Mouse (Mus musculus) adrenal gland, adult 8-10 months (tissue): ENCODE data around the gene Gm10203. TPM values are rescaled to one million over a fixed set of nuclear protein-coding genes. Genes with fewer than 3 reads are reported as not detected.
"Not testable (repeated sequence)": the region's sequence is repeated elsewhere in the genome, so short reads cannot be mapped to it uniquely, and the experiment has no call there.

Experiments
- DNase-seq: peaks from one replicate; pipeline ENCODE4 v3.0.0; 2022
- total RNA-seq, 4 experiments: library from RNA; stranded (reverse); gene quantifications; 2 replicates each; pipeline ENCODE4 v1.2.4; 2022

Gm10203 gene
- not detected for total RNA-seq

GRCm38 (mm10) chr6:149129870-149130269, at the start of gene Gm10203:
Gm10203 (plus strand) TSS chr6:149130170.
- DNase-seq = not testable (repeated sequence)

GRCm38 (mm10) chr6:149092406-149092805, 37.6 kb upstream of the Gm10203 start:
- DNase-seq = no peak

DNA sequence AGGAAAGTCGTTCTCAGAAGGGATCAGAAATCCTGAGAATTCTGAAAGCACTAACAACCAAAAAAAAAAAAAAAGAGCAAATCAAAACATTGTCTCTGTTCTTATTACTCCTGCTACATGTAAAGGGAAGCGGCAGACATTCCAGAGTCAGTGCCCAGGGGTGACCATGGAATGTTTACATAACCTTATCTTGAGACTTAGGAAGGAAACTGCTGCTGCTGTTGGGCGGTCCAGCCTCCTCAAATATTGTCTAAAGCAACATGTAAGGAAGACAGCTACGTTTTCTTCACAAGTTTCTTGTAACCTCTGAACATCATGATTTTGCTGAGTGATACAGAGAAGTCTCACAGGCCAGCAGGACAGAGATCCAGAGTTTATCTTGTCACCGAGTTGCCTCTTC, 36.5 kb upstream of the Gm10203 start:
- DNase-seq = peak; percentile 21

- no peak for DNase-seq
Measured at GRCm38 (mm10) chr6:149094555-149094954, 35.4 kb upstream of the Gm10203 start.

- DNase-seq = no peak
Measured at GRCm38 (mm10) chr6:149095389-149095788, 34.6 kb upstream of the Gm10203 start.

- DNase-seq = no peak
Measured at GRCm38 (mm10) chr6:149096233-149096632, 33.7 kb upstream of the Gm10203 start.

DNA sequence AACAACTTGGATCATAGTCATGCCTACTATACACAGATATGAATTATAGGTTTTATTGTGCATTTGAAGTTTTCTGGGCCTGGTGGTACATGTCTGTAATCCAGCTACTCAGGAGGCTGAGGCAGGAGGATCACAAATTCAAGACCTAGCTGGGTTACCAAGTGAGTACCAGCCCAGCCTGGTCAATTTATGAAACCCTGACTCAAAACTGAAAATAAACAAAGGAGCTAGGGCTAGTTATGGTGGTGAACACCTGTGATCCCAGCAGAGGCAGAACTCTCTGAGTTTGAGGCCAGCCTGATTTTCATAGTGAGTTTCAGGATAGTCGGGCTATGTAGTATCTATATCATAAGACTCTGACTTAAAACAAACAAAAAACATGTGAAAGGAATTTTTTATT, 32.7 kb upstream of the Gm10203 start:
- no peak for DNase-seq

DNA sequence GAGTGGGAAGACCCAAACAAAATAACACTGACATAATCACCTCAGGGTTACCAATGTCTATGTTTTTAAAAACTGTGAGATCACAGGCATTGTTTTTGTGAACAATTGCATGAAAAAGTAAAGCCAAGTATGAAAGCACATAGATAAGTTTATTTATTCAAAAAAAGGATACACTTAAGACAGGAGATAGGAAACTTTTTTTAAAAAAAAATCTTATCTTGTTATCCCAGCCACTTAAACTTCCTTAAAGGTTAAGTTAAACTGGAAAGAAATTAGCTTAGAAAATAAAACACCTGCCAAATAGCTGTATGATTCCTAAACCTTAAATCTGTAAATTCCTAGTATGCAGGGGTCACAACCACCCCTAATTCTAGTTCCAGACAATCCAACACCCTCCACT, 31.0 kb upstream of the Gm10203 start:
- no peak for DNase-seq

- peak; percentile 50 for DNase-seq
Measured at GRCm38 (mm10) chr6:149100174-149101075, 29.5 kb upstream of the Gm10203 start.

GRCm38 (mm10) chr6:149101076-149101942, 28.7 kb upstream of the Gm10203 start, which contains the start of gene Dennd5b:
Dennd5b (minus strand) TSS chr6:149101680.
- DNase-seq = peak; percentile 67

DNA sequence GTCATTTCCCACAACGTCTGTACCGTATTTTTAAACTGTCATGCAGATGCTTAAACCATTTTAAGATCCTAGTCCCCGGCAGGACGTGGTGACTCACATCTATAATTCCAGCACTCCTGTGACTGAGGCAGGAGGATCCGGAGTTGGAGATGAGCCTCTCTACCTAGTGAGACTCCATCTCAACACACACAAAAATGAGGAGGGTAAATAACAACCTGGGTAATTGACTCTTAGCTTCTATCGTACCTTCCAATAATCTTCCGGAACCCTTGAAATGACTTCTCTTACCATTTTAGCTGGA, 28.1 kb upstream of the Gm10203 start:
- no peak for DNase-seq

- DNase-seq = no peak
Measured at GRCm38 (mm10) chr6:149103451-149103850, 26.5 kb upstream of the Gm10203 start.

GRCm38 (mm10) chr6:149107615-149108014, 22.4 kb upstream of the Gm10203 start:
- no peak for DNase-seq

GRCm38 (mm10) chr6:149108909-149109308, 21.1 kb upstream of the Gm10203 start:
- DNase-seq = no peak

- DNase-seq = no peak
Measured at GRCm38 (mm10) chr6:149116992-149117391, 13.0 kb upstream of the Gm10203 start.

- DNase-seq = peak; percentile 55
Measured at GRCm38 (mm10) chr6:149118935-149119334, 11.0 kb upstream of the Gm10203 start.

DNA sequence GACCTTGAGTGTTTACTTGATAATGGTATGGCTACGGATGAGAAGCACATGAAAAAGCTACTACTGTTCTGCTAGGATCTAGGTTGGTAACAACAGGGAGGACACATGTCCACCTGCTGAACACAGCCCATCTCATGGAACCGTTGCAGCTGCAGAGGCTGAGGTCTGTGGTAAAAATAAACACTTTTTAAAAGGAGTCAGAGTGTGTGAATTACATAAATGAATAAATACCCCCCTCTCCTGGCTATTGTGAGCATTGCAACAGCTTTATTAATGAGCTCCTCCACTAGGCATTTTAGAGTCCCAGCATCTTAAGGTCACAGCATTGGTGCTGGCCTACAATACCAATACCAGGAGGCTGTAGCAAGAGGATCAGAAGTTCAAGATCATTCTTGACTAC, 10.1 kb upstream of the Gm10203 start:
- DNase-seq = no peak

GRCm38 (mm10) chr6:149123042-149123441, 6.9 kb upstream of the Gm10203 start:
- DNase-seq = no peak

DNA sequence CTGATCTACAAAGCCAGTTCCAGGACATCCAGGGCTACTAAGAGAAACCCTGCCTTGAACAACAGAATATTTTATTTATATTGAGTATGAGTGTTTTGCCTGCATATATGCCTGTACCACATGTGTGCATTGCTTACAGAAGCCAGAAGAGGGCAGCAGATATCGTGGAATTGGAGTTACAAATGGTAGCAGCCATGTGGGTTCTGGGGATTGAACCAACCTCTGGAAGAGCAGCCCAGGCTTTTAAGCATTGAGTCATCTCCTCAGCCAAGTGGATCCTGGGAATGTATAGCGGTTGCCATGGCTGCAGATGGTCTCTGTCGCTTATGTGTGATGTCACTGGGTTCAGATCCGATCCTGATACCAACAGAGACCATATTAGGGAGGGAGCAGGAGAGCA, 3.3 kb upstream of the Gm10203 start:
- DNase-seq = no peak

- DNase-seq = no peak
Measured at GRCm38 (mm10) chr6:149131111-149131510, 1.1 kb downstream of the Gm10203 start.

GRCm38 (mm10) chr6:149132311-149133077, 2.5 kb downstream of the Gm10203 start:
- no peak for DNase-seq

GRCm38 (mm10) chr6:149134391-149135150, 4.6 kb downstream of the Gm10203 start:
- no peak for DNase-seq
